Mouse (Mus musculus): ENCODE data around the gene Cyp24a1.

The Cyp24a1 gene

DNA sequence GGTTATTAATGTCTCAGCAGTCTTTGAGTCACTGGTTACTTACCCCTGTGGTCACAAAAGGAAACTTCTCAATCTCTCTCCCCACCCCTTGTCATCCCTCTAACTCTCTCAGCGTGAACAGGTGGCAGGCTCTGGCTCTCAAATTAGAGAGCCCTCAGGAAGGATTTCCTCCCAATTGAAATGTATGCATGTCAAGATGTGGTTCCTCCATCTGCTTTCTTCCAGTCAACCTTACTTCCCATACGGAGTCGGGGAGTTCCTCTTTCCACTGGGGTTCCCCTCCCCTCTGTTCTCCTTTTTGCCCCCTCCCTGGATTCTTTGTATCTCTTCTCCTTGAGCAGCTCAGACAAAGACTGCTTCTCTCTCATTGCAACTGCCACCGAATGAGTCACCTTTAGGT, 60.7 kb downstream of the Cyp24a1 start:
- no peak for DNase-seq (ENCODE audit: low spot score)
